Mouse (Mus musculus) stomach, adult 2 months (tissue): ENCODE data around the gene Edrf1. TPM values are rescaled to one million over a fixed set of nuclear protein-coding genes. Genes with fewer than 3 reads are reported as not detected.

Experiments used
- polyA plus RNA-seq: library from polyadenylated mRNA; depleted of rRNA; stranded (reverse); fragments of >200 nt; gene quantifications from 2 replicates; pipeline ENCODE4 v1.2.3, GENCODE M21; 2012; rRNA removed

Gene Edrf1
- 2.6 and 3.1 TPM in 2 replicates for polyA plus RNA-seq

DNA sequence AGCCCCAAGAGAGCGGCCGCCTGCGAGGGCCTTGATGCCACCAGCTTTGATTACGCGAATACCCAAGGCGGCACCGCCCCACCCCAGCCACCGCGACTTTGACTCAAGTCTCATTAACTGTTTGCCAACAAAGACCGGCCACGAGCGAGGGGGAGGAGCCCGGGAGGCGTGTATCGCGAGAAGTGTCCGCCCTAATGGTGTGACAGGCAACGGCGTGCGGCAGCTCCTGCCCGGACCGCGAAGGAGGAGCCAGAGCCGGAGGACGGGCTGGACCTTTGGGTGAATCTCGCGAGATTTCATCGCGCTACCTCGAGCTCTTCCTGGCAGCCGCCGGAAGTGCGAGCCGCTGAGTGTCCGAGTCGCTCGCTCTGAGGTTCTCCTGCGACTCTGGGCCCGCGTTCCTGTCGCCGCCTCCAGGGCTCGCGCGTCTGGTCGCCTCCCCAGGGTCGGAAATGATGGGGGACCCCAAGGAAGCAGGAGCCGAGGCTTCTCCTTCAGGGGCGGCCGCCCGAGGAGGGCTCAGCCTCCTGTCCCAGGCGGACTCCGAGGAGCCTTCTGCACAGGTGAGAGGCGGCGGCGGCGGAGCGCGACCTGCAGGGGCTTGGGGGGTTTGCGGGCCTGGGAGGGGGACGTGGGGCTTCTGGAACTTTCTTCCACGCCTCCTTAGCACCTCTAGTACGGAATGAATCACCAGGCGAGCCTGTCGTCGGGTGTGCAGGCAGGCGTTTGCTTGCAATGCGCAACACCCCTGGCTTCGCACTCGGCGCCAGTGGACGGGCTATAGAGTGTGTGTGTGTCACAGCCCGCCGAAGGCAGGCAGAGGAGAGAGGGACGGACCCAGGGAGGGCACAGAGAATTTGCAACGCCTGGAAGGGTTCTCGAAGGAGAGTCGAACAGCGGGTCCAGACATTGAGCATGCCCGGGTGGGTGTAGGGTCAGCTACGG is at the start of gene Edrf1:
Gene Edrf1, plus strand, starts transcription at position 183 of the 945 bp plus-strand sequence.

GRCm38 (mm10) chr7:133602058-133602457 is 35.3 kb upstream of the Edrf1 start, which contains the start of gene Tex36:
Tex36 (minus strand) TSS chr7:133602158.

DNA sequence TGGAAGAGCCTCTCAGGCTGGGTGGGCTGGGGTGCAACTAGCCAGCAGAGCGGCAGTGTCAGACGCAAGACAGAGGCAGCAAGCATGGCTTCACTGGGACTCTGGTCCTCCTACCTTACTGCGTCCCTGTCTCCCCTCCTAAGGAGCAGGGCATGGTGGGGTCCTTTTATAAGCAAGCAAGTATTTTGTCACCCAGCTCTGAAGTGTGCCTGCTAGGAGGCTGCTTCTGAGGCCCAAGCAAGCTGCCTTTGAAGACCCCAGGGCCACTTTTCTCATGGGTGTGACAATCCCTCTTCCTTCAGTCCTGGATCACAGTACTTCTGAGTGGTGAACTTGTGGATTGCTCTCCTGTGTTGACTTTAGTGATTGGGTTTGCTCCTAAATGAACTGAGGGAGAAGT is 42.6 kb downstream of the Edrf1 start, which contains the start of gene Mmp21:
Gene Mmp21, minus strand, starts transcription at position 101 of the 400 bp plus-strand sequence.

Other genes starting within 250 kb of the Edrf1 start
- not detected in 2 replicates for gene Tex36, start 35.4 kb upstream of the Edrf1 start, polyA plus RNA-seq
- not detected in 2 replicates for gene Mmp21, start 42.5 kb downstream of the Edrf1 start, polyA plus RNA-seq
- gene Bccip, start 71.8 kb downstream of the Edrf1 start, polyA plus RNA-seq: 6.5 and 8.3 TPM in 2 replicates
- 7.9 TPM in 2 replicates for gene Uros, start 72.5 kb downstream of the Edrf1 start, polyA plus RNA-seq
- 0.04 TPM in 1 of 2 replicates, not detected in the other for gene Fank1, start 139.3 kb downstream of the Edrf1 start, polyA plus RNA-seq
- 17.6 and 21.5 TPM in 2 replicates for gene Dhx32, start 145.2 kb downstream of the Edrf1 start, polyA plus RNA-seq